Mouse (Mus musculus) forebrain, postnatal 0 days (tissue): ENCODE results near the gene Nr1h2. TPM values are rescaled to one million over a fixed set of nuclear protein-coding genes. Genes with fewer than 3 reads are reported as not detected.

Experiments used
- ATAC-seq: fragments of 200-750 bp; cut with Nextera tagmentation; 2 replicates; pipeline ENCODE4 v1.8.0; 2017; ENCODE audit warnings: mild to moderate bottlenecking, moderate library complexity
- DNase-seq: peaks from one replicate; pipeline ENCODE4 v3.0.0-alpha.2; 2015
- H3K27ac ChIP-seq: fragments of 300-500 bp; sonication (generic); 2 replicates; pipeline ENCODE4 v1.5.1; 2014; ENCODE audit warnings: low read depth, mild to moderate bottlenecking, antibody characterized with exemption, low read length, moderate library complexity, mixed read lengths
- H3K27me3 ChIP-seq: fragments of 300-500 bp; sonication (generic); 2 replicates; pipeline ENCODE4 v1.6.1; 2014; ENCODE audit warnings: mild to moderate bottlenecking, low read length, mixed read lengths; ENCODE audit not compliant: insufficient read depth
- H3K36me3 ChIP-seq: fragments of 300-500 bp; sonication (generic); 2 replicates; pipeline ENCODE4 v1.6.1; 2014; ENCODE audit warnings: mild to moderate bottlenecking, moderate library complexity; ENCODE audit not compliant: insufficient read depth
- H3K4me1 ChIP-seq: fragments of 300-500 bp; sonication (generic); 2 replicates; pipeline ENCODE4 v1.6.1; 2014; ENCODE audit warnings: antibody characterized with exemption; ENCODE audit not compliant: insufficient read depth
- H3K4me2 ChIP-seq: fragments of 300-500 bp; sonication (generic); 2 replicates; pipeline ENCODE4 v1.6.1; 2014; ENCODE audit warnings: low read depth, mild to moderate bottlenecking, moderate library complexity
- H3K4me3 ChIP-seq: fragments of 300-500 bp; sonication (generic); 2 replicates; pipeline ENCODE4 v1.5.1; 2014; ENCODE audit warnings: low read depth, low read length, mixed read lengths
- H3K9ac ChIP-seq: fragments of 300-500 bp; sonication (generic); 2 replicates; pipeline ENCODE4 v1.6.1; 2014; ENCODE audit warnings: mild to moderate bottlenecking
- H3K9me3 ChIP-seq: fragments of 300-500 bp; sonication (generic); 2 replicates; pipeline ENCODE4 v1.6.1; 2016; ENCODE audit warnings: low read length
- CTCF ChIP-seq: sonication (generic); IDR thresholded peaks from 2 replicates; pipeline ENCODE4 v1.5.1; 2016; ENCODE audit warnings: antibody characterized with exemption, control low read depth, low read depth
- WGBS: fragments of 180-500 bp; shearing (Covaris S2); extraction: QIAGEN DNeasy Blood & Tissue Kit; methylation state at CpG from one replicate; pipeline ENCODE4 v1.1.7; 2014; 5-methylcytosine and 5-hydroxymethylcytosine counted together
- polyA plus RNA-seq: library from polyadenylated mRNA; unstranded; fragments of >200 nt; fragmentation: Nextera tagmentation; extraction: Ambion mirVana; gene quantifications from 2 replicates; pipeline ENCODE4 v1.2.1, GENCODE M21; 2015
- total RNA-seq: library from RNA; depleted of rRNA; stranded (reverse); fragments of >200 nt; gene quantifications from 2 replicates; pipeline ENCODE4 v1.2.3, GENCODE M21; 2014

The Nr1h2 gene
- total and polyA plus RNA-seq, 2 experiments from 2014 or later, result 44.1 to 51.1 TPM

DNA sequence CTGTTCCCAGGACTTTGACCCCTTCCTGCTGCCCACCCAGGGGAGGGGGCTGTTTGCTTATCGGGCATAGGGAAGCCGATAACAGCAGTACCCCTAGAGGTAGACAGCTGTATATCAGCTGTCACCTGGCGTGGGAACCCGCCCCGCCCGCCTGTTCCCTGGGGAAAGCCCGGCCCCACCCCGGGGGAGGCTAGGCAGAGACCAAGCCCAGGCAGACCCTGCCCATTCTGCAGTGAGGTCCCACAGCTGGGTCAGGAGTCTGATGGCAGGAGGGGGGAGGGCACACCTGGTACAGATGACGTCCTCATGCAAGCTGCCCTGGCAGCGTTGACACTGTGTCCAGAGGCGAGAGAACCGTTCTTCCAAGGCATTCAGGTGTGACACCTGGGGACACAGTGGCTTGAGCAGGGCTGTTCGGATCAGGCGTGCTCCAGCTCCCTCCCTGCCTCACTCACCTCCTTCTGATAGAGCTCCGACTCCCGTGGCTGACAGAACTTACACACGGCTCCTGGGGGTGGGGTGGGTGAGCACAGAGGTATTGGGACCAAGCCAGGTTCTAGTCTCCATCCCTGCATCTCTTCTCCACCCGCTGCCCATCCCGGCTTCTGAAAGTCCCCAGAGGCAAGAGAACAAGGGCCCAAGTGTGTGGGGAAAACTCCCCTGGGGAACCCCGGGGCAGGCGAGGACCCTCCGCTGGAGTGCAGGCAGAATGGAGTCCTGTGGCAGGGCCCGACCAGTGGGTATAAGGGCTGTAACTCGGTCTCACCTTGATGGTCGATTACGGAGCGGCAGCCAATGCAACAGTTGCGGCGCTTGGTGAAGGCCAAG, 20.6 kb downstream of the Nr1h2 start:
- H3K4me1 ChIP-seq, result no peaks in the 10 kb centered on the region

DNA sequence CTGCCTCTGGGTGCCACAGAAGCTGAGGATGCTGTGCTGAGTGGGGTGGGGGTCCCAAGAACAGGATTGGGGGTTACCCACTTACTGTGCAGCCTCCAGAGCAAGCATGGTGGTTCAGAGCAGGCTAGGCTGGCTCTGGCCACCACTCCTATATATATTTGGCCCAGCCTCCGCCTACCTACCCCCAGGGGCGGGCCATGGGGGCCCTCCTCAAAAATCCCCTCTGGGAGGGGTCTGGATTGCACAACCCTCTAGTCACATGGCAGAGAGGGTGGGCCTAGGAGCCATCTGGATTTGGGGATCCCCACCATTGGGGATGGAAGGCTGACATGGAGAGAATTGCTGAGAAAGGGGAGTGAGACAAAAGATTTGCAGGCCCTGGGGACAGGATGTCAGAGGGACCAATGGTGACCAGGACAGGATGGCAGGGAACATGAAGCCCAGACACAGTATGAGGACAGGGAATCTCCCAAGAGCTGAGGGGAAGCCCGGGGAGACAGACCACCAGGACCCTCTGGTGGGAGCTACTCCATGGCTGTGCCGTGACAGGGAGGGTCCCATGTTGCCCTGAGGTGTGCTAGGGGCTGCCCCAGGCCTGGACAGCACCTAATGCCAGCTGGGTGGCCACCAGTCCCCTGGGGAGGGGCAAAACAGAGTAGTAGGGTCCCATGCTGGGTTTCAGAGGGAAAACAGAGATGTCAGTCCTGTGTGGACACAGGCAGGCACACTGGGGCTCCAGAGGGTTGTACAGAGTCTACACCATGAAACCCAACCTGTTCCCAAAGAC, 21.6 kb downstream of the Nr1h2 start, which contains the start of gene Spib:
Gene Spib, minus strand, starts transcription at position 126 of the 787 bp plus-strand sequence.
- 79% methylated on average over 4 of the region's 4 CpGs for WGBS
- no peak within 1 kb of the TSS for H3K4me2 ChIP-seq
- H3K9ac ChIP-seq, result no peak within 1 kb of the TSS
- 0 out of 2 replicates have a peak, but pooled peaks cover 3% of the 10 kb centered on the region for H3K4me1 ChIP-seq
- TF ChIP-seq CTCF, result no peak
- H3K9me3 ChIP-seq, result no peaks in the 10 kb centered on the region
- no peak for ATAC-seq
- no peak within 1 kb of the TSS for H3K27ac ChIP-seq
- no peak within 1 kb of the TSS for H3K4me3 ChIP-seq
- no peak for DNase-seq
- H3K36me3 ChIP-seq, result 0 out of 2 replicates have a peak, but pooled peaks cover 3% of the 10 kb centered on the region
- no peaks in the 10 kb centered on the region for H3K27me3 ChIP-seq

More for the DNA sequence above, 20.6 kb downstream of the Nr1h2 start:
- DNase-seq (no peak), ATAC-seq (no peak)
- H3K27me3 ChIP-seq, result no peaks in the 10 kb centered on the region
- 86% methylated on average over 29 of the region's 29 CpGs for WGBS
- no peak overlapping the region for H3K27ac ChIP-seq
- H3K4me3 ChIP-seq, result no peak overlapping the region
- H3K9ac ChIP-seq, result no peak overlapping the region
- no peaks in the 10 kb centered on the region for H3K9me3 ChIP-seq
- H3K36me3 ChIP-seq, result 0 out of 2 replicates have a peak, but pooled peaks cover 3% of the 10 kb centered on the region
- no peak overlapping the region for H3K4me2 ChIP-seq
- no peak for TF ChIP-seq CTCF

DNA sequence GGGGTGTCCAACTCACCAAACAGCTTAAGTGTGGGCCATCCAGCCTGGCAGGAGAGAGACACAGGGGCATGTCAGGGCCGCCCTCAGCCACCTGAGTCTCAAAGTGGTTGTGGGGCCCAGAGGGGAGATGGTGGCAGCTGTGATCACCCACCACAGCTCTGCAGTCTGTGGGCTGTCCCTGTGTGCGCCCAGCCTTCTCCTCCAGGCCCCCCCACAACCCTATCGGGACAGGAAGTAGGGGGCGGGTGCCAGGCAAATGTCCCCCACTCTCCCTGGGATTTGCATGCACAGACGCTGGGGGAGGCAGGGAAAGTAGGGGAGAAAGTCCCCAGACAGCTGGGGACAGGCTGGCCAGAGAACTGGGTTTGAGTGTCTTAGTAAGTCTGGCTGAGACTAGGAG, 22.5 kb downstream of the Nr1h2 start:
- Histone ChIP-seq H3K9ac (no peak overlapping the region), H3K4me1 (0 out of 2 replicates have a peak, but pooled peaks cover 3% of the 10 kb centered on the region), H3K4me2 (no peak overlapping the region), H3K27me3 (no peaks in the 10 kb centered on the region), H3K36me3 (no peaks in the 10 kb centered on the region), H3K4me3 (no peak overlapping the region), H3K9me3 (no peaks in the 10 kb centered on the region), H3K27ac (no peak overlapping the region)
- DNase-seq (no peak), ATAC-seq (no peak)
- 62% methylated on average over 5 of the region's 5 CpGs for WGBS
- TF ChIP-seq CTCF, result no peak

DNA sequence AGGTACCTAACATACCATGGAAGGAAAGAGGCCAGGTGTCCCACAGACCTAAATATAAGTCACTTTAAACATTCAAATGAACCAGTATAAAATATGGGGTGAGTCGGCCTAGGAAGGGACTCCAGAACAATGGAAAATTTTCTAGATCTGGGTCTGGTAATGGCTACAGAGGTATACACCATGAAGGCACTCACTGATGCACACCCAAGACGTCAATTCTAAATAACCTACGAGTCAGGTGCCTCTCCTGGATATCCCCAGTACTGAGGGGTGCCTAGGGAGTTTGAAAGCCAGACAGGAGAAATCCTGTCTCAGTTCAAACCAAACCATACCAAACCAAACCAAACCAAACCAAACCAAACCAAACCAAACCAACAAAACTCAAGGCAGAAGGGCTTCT, 23.2 kb downstream of the Nr1h2 start:
- H3K4me3 ChIP-seq, result no peak overlapping the region
- H3K27me3 ChIP-seq, result no peaks in the 10 kb centered on the region
- H3K36me3 ChIP-seq, result no peaks in the 10 kb centered on the region
- WGBS, result 82% methylated on average over 3 of the region's 3 CpGs
- no peak for TF ChIP-seq CTCF
- DNase-seq (no peak), ATAC-seq (no peak)
- no peaks in the 10 kb centered on the region for H3K9me3 ChIP-seq
- H3K4me2 ChIP-seq, result no peak overlapping the region
- 0 out of 2 replicates have a peak, but pooled peaks cover 3% of the 10 kb centered on the region for H3K4me1 ChIP-seq
- no peak overlapping the region for H3K27ac ChIP-seq
- H3K9ac ChIP-seq, result no peak overlapping the region

DNA sequence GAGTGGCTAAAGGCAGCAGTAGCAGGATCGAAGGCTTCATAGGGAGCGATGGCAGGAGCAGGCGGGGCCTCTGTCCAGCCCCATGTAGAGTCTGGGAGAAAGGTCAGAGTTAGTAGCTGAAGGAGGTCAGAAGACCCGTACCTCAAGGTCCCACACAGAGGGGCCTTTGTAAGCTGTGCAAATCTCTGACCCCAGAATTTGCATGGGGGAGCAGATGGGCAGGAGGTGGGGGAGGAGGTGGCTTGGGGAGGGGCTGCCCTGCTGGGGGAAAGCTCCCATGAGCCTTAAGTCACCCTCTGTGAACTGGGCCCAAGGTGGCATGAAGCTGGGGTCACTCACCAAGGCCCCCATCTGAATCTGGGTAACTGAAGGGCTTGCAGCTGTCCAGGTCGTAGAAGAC, 24.2 kb downstream of the Nr1h2 start:
- DNase-seq (no peak), ATAC-seq (no peak)
- no peaks in the 10 kb centered on the region for H3K27me3 ChIP-seq
- no peak overlapping the region for H3K9ac ChIP-seq
- H3K4me2 ChIP-seq, result no peak overlapping the region
- no peaks in the 10 kb centered on the region for H3K9me3 ChIP-seq
- H3K27ac ChIP-seq, result no peak overlapping the region
- H3K4me1 ChIP-seq, result 0 out of 2 replicates have a peak, but pooled peaks cover 3% of the 10 kb centered on the region
- 61% methylated on average over 5 of the region's 5 CpGs for WGBS
- no peak for TF ChIP-seq CTCF
- no peak overlapping the region for H3K4me3 ChIP-seq
- H3K36me3 ChIP-seq, result no peaks in the 10 kb centered on the region

DNA sequence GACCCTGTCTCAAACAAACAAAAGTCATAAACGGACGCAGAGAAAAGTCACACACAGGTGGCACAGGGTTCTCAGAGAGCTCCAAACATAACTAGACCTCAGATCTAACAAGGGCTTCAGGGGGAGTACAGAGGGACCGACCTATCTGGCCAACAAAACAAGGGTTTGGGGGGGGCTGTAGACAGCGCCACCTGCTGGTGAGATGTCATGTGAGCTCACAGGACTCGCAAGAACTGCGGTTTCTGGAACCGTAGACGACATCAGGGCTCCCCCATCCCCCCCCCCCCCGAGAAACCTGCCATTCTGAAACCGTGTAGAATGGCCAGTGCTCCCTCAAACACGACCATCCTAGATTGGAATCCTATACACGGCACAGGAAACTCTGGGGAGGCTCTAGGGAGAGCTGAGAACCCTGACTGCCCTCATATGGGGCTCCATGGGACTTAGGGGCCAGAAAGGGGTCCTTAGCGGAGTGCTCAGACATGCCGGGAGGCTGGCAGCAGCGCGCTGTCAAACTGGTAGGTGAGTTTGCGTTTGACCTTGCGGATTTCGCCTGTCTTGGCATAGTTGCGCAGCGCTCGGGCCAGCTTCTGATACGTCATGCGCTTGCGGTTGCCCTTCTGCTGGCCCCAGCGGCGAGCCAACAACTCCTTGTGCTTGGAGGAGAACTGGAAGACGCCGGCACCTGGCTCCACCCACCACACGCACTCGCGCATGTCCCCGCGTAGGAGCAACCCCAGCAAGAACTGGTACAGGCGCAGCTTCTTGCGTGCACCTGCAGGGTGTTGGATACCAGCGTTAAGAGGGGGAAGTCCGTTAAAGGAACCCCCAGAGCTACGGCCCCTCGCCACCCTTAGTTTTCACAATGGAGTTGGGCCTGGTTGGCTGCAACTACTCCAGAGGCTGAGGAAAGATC, 26.0 kb downstream of the Nr1h2 start:
- H3K4me2 ChIP-seq, result peak overlapping the region; percentile 80
- H3K4me3 ChIP-seq, result peak overlapping the region; percentile 36
- H3K4me1 ChIP-seq, result 0 out of 2 replicates have a peak, but pooled peaks cover 3% of the 10 kb centered on the region
- peak overlapping the region; percentile 52 for H3K9ac ChIP-seq
- H3K9me3 ChIP-seq, result no peaks in the 10 kb centered on the region
- H3K27me3 ChIP-seq, result no peaks in the 10 kb centered on the region
- WGBS, result 4% methylated on average over 40 of the region's 40 CpGs
- peak; percentile 69 for ATAC-seq
- peak; percentile 86 for TF ChIP-seq CTCF
- H3K36me3 ChIP-seq, result no peaks in the 10 kb centered on the region
- H3K27ac ChIP-seq, result no peak overlapping the region
- peak; percentile 80 for DNase-seq
